Mouse (Mus musculus): ENCODE measurements around the gene Lemd2. TPM values are rescaled to one million over a fixed set of nuclear protein-coding genes. Genes with fewer than 3 reads are reported as not detected.
"Not testable (repeated sequence)": the region's sequence is repeated elsewhere in the genome, so short reads cannot be mapped to it uniquely, and the experiment has no call there.

The Lemd2 gene
- polyA plus RNA-seq, 1 experiment from 2014 or later = 18.0 TPM

DNA sequence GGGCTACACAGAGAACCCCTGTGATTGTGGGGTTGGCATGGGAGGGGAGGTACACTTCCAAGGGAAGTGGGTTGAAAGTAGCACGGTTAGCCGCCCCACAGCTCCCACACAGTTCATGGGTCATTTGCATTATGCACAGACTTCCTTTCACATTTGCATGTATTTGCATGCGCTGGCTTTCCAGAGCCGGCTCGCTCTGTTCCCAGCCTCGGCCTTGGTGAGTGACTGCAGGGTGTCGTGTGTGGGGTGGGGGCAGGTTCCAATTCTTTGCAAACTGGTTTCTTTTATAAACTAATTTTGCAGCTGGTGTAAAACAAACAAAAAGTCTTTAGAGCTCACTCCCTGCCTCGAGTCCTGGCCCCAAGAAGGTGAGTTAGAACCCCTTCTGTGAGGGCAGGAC is 34.4 kb upstream of the Lemd2 start:
- Histone ChIP-seq H3K9me3 (no peaks in the 10 kb centered on the region), H3K4me1 (peaks cover 20% of the 10 kb centered on the region), H3K4me2 (no peak overlapping the region), H3K4me3 (no peak overlapping the region), H3K27ac (no peak overlapping the region), H3K36me3 (no peaks in the 10 kb centered on the region), H3K9ac (no peak overlapping the region), H3K27me3 (0 out of 2 replicates have a peak, but pooled peaks cover 3% of the 10 kb centered on the region)
- ATAC-seq (ENCODE audit: insufficient number of reproducible peaks, insufficient read depth, low FRiP score, low TSS enrichment, low read depth) = no peak
- WGBS = 54% methylated on average over 8 of the region's 8 CpGs

DNA sequence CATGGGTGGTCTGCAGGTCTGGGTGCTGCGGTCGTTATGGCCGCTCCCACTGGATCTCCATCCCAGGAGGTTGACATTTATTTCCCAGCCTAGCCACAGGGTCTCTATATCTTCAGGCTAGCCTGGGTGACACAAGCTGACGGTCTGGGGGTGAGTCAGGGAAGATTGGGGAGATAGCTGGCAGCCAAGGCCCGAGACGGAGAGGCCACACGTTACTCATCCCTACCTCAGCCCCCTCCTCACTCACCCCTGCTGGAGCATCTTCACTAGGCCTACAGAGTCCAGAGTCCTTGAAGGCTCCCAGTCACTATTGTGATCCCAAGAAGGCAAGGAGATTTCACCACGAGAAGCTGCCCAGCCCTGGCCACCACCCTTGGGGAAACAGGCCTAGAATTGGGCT is 33.5 kb upstream of the Lemd2 start:
- WGBS = 83% methylated on average over 8 of the region's 8 CpGs
- H3K4me1 ChIP-seq = peaks cover 20% of the 10 kb centered on the region
- no peak overlapping the region for H3K27ac ChIP-seq
- H3K4me3 ChIP-seq = no peak overlapping the region
- H3K36me3 ChIP-seq = no peaks in the 10 kb centered on the region
- H3K27me3 ChIP-seq = 0 out of 2 replicates have a peak, but pooled peaks cover 3% of the 10 kb centered on the region
- H3K9ac ChIP-seq = no peak overlapping the region
- no peak overlapping the region for H3K4me2 ChIP-seq
- ATAC-seq (ENCODE audit: insufficient number of reproducible peaks, insufficient read depth, low FRiP score, low TSS enrichment, low read depth) = no peak
- H3K9me3 ChIP-seq = no peaks in the 10 kb centered on the region

DNA sequence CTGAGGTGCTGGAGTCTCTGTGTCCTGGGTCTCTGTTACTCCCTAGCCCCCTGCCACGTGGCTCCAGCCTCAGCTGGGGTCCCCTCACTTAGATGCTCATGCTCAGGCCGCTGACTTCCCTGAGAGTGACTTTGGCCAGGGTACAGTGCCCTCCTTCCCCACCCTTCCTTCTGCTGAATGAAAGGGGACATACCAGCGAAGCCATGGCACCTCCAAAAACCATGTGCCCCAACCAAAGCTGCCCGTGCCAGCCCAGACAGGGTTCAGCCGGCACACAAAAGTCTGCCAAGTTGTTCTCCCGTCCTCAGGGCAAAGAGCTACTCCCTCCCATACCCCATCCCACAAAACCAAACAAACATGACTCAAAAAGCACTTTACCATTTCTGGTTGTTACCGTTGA is 29.0 kb upstream of the Lemd2 start:
- Histone ChIP-seq H3K9ac (no peak overlapping the region), H3K4me1 (peaks cover 6% of the 10 kb centered on the region; the same call in 1 of the 2 replicates), H3K4me3 (no peak overlapping the region), H3K36me3 (no peaks in the 10 kb centered on the region), H3K27me3 (peaks cover 16% of the 10 kb centered on the region), H3K27ac (no peak overlapping the region), H3K9me3 (no peaks in the 10 kb centered on the region), H3K4me2 (no peak overlapping the region)
- WGBS = 82% methylated on average over 7 of the region's 7 CpGs
- ATAC-seq (ENCODE audit: insufficient number of reproducible peaks, insufficient read depth, low FRiP score, low TSS enrichment, low read depth) = no peak

DNA sequence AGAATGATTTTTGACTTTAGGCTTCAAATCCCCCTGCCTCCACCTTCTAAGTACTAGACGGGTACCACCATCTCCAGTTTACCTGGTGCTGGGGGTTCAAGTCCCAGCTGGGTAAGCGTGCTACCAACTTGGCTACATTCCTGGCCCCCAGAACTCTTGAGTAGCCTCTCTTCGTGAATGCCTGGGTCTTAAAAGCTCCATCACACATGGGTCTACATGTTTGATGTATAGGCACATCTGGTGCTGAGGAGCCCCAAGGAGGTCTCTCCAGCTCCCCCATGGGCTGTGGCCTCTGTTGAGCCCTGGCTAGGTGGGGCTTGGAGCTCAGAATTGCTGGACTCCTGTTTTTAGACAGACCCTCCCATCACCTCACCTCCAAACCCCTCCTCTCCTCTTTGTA is 27.9 kb upstream of the Lemd2 start:
- no peak overlapping the region for H3K9ac ChIP-seq
- H3K27ac ChIP-seq = no peak overlapping the region
- H3K4me1 ChIP-seq = peaks cover 6% of the 10 kb centered on the region; the same call in 1 of the 2 replicates
- no peak for ATAC-seq (ENCODE audit: insufficient number of reproducible peaks, insufficient read depth, low FRiP score, low TSS enrichment, low read depth)
- H3K27me3 ChIP-seq = peaks cover 24% of the 10 kb centered on the region
- H3K4me3 ChIP-seq = no peak overlapping the region
- H3K9me3 ChIP-seq = no peaks in the 10 kb centered on the region
- H3K4me2 ChIP-seq = no peak overlapping the region
- no peaks in the 10 kb centered on the region for H3K36me3 ChIP-seq
- WGBS = 81% methylated on average over 3 of the region's 3 CpGs

DNA sequence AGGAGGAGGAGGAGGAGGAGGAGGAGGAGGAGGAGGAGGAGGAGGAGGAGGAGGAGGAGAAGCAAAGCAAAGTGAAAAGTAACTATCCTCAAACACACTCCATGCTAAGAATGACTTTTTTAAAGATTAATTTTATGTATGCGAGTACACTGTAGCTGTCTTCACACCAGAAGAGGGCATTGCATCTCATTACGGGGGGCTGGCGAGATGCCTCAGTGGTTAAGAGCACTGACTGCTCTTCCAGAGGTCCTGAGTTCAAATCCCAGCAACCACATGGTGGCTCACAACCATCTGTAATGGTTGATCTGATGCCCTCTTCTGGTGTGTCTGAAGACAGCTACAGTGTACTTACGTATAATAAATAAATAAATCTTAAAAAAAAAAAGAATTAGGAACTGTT is 27.3 kb upstream of the Lemd2 start:
- H3K4me1 ChIP-seq; H3K27ac ChIP-seq; H3K4me3 ChIP-seq; H3K9ac ChIP-seq; H3K4me2 ChIP-seq; H3K9me3 ChIP-seq; H3K36me3 ChIP-seq; ATAC-seq (ENCODE audit: insufficient number of reproducible peaks, insufficient read depth, low FRiP score, low TSS enrichment, low read depth): not testable (repeated sequence)
- H3K27me3 ChIP-seq = peaks cover 30% of the 10 kb centered on the region
- WGBS = 90% methylated on average over 4 of the region's 4 CpGs

DNA sequence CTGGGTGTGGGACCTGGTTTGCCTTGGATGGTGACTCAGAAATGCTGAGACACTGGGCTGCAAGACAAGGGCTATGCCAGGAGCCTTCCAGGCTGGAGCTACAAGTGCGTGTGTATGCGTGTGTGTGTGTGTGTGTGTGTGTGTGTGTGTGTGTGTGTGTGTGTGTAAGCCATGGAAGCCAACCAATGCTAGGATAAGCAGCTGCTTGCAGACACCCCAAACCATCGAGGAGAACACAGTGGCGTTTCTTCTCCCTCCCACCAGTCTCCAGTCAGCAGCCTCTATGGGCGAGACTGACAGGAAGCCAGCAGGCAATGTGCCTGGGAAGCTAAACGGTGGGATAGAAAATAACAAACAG is 26.9 kb upstream of the Lemd2 start:
- H3K4me2 ChIP-seq = no peak overlapping the region
- no peak for ATAC-seq (ENCODE audit: insufficient number of reproducible peaks, insufficient read depth, low FRiP score, low TSS enrichment, low read depth)
- H3K4me3 ChIP-seq = no peak overlapping the region
- peaks cover 6% of the 10 kb centered on the region; the same call in 1 of the 2 replicates for H3K4me1 ChIP-seq
- no peak overlapping the region for H3K9ac ChIP-seq
- no peaks in the 10 kb centered on the region for H3K9me3 ChIP-seq
- 71% methylated on average over 6 of the region's 6 CpGs for WGBS
- no peak overlapping the region for H3K27ac ChIP-seq
- no peaks in the 10 kb centered on the region for H3K36me3 ChIP-seq
- peaks cover 33% of the 10 kb centered on the region for H3K27me3 ChIP-seq

DNA sequence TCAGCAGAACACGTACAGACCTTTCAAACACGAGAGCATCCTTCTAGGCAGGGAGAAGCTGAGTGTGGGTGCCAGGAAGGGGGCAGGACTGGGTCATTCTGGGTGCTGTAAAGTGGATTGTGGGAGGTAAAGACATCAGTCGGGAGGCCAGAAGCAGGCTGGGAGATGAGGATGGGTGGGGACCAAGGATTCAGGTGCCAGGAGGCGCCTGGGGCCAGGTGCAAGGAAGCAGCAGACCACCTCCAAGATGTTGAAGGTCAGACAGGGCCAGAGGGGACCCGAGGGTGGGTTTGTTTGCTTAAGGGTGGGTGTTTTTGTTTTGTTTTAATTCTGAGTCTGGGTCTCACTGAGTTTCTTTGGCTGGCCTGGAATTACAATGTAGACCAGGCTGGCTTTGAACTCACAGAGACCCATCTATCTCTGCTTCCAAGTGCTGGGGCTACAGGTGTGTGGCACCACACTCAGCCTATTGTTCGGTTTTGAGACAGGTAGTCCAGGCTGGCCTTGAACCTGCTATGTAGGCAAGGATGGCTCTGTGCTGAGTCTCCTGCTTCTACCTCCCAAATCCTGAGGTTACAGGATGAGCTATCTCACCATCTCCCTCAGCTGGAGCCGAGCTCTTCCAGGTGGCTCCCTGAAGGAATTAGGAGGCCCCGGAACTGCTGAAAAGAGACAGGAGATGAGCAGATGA is 26.3 kb upstream of the Lemd2 start:
- Histone ChIP-seq H3K9ac (no peak overlapping the region), H3K9me3 (no peaks in the 10 kb centered on the region), H3K36me3 (no peaks in the 10 kb centered on the region), H3K4me2 (no peak overlapping the region), H3K4me3 (no peak overlapping the region), H3K27ac (no peak overlapping the region), H3K4me1 (peaks cover 6% of the 10 kb centered on the region; the same call in 1 of the 2 replicates), H3K27me3 (peaks cover 31% of the 10 kb centered on the region)
- no peak for ATAC-seq (ENCODE audit: insufficient number of reproducible peaks, insufficient read depth, low FRiP score, low TSS enrichment, low read depth)
- 47% methylated on average over 8 of the region's 8 CpGs for WGBS

DNA sequence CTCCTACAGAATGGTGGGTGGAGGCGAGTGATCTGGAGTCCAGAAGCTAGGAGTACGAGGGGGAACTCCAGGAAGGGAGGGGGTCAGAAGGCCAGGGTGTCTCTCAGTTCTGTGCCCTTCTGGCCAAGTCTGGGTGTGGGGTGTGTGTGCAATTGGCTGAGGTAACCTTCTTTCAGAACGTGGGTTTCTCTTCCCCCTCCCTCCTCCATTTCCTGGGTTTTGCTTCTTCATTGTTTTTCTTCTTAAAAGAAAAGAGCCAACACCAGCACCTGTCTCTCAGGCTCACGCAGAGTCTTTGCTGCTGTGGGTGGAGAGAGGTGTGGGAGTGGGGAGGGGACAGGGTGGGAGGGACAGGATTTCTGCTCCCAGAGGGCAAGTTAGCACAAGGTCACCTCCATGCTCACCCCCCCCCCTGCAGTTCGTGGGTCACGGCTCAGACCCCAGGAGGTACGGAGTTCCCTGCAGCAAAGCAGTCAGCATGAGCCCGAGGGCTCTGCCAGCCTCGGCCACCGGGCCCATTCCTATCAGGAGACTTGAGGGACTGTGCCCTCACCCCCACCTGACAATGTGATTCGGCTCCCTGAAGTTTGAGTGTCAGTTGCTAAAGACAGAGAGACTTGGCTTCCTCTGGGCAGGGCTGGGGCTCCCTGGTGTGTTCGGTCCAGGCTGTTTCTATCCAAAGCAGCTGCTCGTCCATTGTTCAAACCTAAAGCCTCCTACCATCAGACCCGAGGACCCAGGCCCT is 25.6 kb upstream of the Lemd2 start:
- Histone ChIP-seq H3K36me3 (no peaks in the 10 kb centered on the region), H3K27ac (no peak overlapping the region), H3K9ac (no peak overlapping the region), H3K4me1 (peaks cover 6% of the 10 kb centered on the region; the same call in 1 of the 2 replicates), H3K4me2 (no peak overlapping the region), H3K4me3 (no peak overlapping the region), H3K27me3 (peaks cover 30% of the 10 kb centered on the region), H3K9me3 (no peaks in the 10 kb centered on the region)
- no peak for ATAC-seq (ENCODE audit: insufficient number of reproducible peaks, insufficient read depth, low FRiP score, low TSS enrichment, low read depth)
- 21% methylated on average over 14 of the region's 14 CpGs for WGBS

DNA sequence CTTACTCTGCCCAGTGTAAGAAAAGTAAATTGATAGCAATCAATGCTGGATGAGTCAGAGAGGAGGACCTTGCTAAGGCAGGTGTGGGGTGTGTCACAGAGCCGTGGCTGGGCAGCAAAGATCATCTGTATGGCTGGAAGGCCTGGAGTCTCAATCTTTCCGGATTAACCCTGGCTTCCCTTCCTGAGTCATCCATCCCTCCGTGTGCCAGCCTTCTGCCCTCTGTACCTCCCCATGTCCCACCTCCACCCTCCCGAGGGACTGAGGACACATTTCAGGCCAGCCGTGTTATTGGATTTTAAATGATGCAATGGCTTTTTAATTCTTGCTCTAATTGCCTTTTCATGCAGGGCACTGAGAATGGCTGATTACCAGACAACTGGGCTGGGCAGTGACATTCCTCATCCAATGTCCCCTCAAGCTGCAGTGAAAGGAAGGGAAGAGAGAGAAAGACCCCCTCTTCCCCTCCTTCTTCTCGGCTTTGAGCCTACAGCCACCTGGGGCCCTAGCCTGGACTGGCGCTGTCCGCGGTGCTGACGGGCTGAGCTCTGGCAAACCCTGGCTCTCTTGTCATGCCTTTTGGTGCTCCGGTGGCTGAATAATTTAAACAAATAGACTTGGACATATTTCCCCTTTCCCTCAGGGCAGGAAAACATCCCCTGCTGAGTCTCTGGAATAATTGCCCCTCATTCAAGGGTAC is 24.1 kb upstream of the Lemd2 start:
- H3K4me2 ChIP-seq = no peak overlapping the region
- peaks cover 6% of the 10 kb centered on the region; the same call in 1 of the 2 replicates for H3K4me1 ChIP-seq
- H3K9me3 ChIP-seq = no peaks in the 10 kb centered on the region
- no peak overlapping the region for H3K4me3 ChIP-seq
- no peak overlapping the region for H3K9ac ChIP-seq
- WGBS = 17% methylated on average over 11 of the region's 11 CpGs
- ATAC-seq (ENCODE audit: insufficient number of reproducible peaks, insufficient read depth, low FRiP score, low TSS enrichment, low read depth) = no peak
- H3K36me3 ChIP-seq = no peaks in the 10 kb centered on the region
- H3K27me3 ChIP-seq = peaks cover 30% of the 10 kb centered on the region
- H3K27ac ChIP-seq = no peak overlapping the region

DNA sequence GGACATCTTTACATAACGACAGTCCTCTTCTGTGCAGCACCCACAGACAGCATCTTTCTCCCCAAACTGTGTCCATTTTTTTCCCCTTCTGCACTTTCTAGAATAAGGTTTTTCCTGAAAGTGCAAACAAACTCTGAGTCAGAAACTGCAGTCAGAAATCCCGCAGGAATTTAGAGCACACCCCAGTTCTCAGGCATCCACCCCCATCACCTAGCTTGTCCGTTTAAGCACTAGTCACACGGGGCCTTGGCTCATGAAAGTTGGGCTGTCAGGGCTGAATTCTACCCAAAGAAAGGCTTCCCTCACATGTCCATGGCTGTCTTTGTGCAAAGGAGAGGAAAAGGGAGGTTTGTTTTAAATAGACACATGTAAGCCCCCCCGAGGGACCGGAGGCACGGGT is 23.0 kb upstream of the Lemd2 start:
- 58% methylated on average over 7 of the region's 7 CpGs for WGBS
- Histone ChIP-seq H3K27ac (no peak overlapping the region), H3K9me3 (no peaks in the 10 kb centered on the region)

DNA sequence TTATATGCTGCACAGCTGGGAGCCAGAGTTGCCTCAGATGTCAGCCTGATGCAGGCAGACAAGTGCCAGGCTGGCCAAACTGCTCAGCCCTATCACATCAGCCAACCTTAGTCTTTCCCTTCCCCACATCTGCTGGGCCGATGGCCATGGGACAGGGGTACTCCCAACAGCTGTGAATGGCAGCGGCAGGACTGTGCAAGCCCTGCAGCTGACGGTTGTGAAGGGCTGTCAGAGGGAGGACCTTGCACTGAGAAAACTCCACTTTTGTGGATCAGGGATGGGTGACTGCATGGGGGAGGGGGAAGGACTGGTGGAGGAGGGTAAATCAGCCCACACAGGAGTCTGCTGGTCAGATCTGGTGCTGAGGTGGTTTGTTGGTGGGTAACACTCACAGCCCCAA is 22.4 kb upstream of the Lemd2 start:
- H3K36me3 ChIP-seq = no peaks in the 10 kb centered on the region
- H3K27ac ChIP-seq = no peak overlapping the region
- no peak overlapping the region for H3K4me3 ChIP-seq
- ATAC-seq (ENCODE audit: insufficient number of reproducible peaks, insufficient read depth, low FRiP score, low TSS enrichment, low read depth) = no peak
- H3K4me2 ChIP-seq = no peak overlapping the region
- no peaks in the 10 kb centered on the region for H3K9me3 ChIP-seq
- H3K27me3 ChIP-seq = peaks cover 30% of the 10 kb centered on the region
- H3K9ac ChIP-seq = no peak overlapping the region
- peaks cover 6% of the 10 kb centered on the region; the same call in 1 of the 2 replicates for H3K4me1 ChIP-seq
- 56% methylated on average over 3 of the region's 3 CpGs for WGBS

More for the DNA sequence above, 23.0 kb upstream of the Lemd2 start:
- Histone ChIP-seq H3K4me1 (peaks cover 6% of the 10 kb centered on the region; the same call in 1 of the 2 replicates), H3K9ac (no peak overlapping the region), H3K4me3 (no peak overlapping the region), H3K36me3 (no peaks in the 10 kb centered on the region), H3K4me2 (no peak overlapping the region), H3K27me3 (peaks cover 30% of the 10 kb centered on the region)
- no peak for ATAC-seq (ENCODE audit: insufficient number of reproducible peaks, insufficient read depth, low FRiP score, low TSS enrichment, low read depth)

Measured in embryonic facial prominence, embryonic 13.5 days (tissue).